24 mouse cellular contexts compared by ENCODE assay signal in the genomic region with DNA sequence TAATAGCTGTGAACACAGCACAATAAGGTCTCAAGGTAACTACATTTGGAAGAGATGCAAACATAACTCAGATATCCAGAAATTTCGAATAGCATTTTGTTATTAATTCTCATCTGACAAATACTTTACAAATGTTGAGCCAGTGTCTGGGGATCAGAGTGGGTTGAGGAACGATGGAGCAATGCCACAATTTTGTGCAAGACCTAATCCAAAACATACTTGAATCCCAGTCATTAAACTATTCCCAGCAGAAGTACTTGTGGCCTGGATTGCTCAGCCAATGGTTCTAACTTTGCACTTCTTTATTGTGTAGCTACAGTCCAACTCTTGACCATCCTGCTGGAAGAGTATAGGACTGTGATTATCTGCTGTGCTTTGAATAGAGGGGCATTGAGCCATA. TPM values are rescaled to one million over a fixed set of nuclear protein-coding genes. Genes with fewer than 3 reads are reported as not detected.
DNase-seq lines count a peak whose midpoint lies in the region; ATAC-seq lines count a peak whose summit lies in the region.
"Had no signal": no experiment of that assay in that cellular context is flagged by ENCODE, and none has a peak within 500 bp of the region (broad histone marks: within the 10 kb centered on the region; RNA-seq: fewer than 3 reads in every experiment).

No protein-coding gene starts in this region.

- 83% methylated on average over 2 of the region's 2 CpGs for WGBS in lung, embryonic 16.5 days

- no peaks in the 10 kb centered on the region for H3K27me3 ChIP-seq in lung, embryonic 16.5 days (ENCODE audit: control insufficient read depth, insufficient read depth, low read depth, low read length)
- H3K27me3 ChIP-seq: CH12.LX; embryonic facial prominence, embryonic 12.5 days; forebrain, embryonic 12.5 days had no signal

- H3K9ac ChIP-seq in lung, embryonic 16.5 days (ENCODE audit: low read length), result no peak overlapping the region
- H3K9ac ChIP-seq: embryonic facial prominence, embryonic 12.5 days; forebrain, embryonic 12.5 days had no signal

- H3K9me3 ChIP-seq in lung, embryonic 16.5 days (ENCODE audit: control insufficient read depth, low read length), result no peaks in the 10 kb centered on the region
- H3K9me3 ChIP-seq: embryonic facial prominence, embryonic 10.5 days; embryonic facial prominence, embryonic 12.5 days; forebrain, embryonic 10.5 days; forebrain, embryonic 12.5 days; G1E had no signal

- 0 out of 2 replicates have a peak overlapping the region, but pooled peaks have one; percentile 17 for H3K27ac ChIP-seq in lung, embryonic 16.5 days (ENCODE audit: low read length)
- H3K27ac ChIP-seq: embryonic facial prominence, embryonic 10.5 days; embryonic facial prominence, embryonic 12.5 days; forebrain, embryonic 10.5 days; forebrain, embryonic 12.5 days had no signal

- no peak for DNase-seq in lung, postnatal 10 days
- DNase-seq in NIH3T3 (ENCODE audit: low read depth), result peak; percentile 61
- peak; percentile 66 for DNase-seq in fibroblast of lung, adult 2 months (ENCODE audit: low read depth)
- DNase-seq in layer of hippocampus, adult 11-12 months (ENCODE audit: low spot score), result no peak
- DNase-seq: adrenal gland, adult 8-10 months; adrenal gland, postnatal 14 days; adrenal gland, postnatal 36 days; B cell, adult 2 months; cerebellum, adult 11-12 months; cerebellum, adult 2 months; cerebellum, adult 9-10 months; cerebellum, postnatal 10 days; cerebellum, postnatal 25 days had no signal

- no peak overlapping the region for H3K4me3 ChIP-seq in lung, embryonic 16.5 days (ENCODE audit: low read length)
- H3K4me3 ChIP-seq: embryonic facial prominence, embryonic 10.5 days; embryonic facial prominence, embryonic 12.5 days; forebrain, embryonic 10.5 days; forebrain, embryonic 12.5 days had no signal

- peaks cover 17% of the 10 kb centered on the region for H3K4me1 ChIP-seq in lung, embryonic 16.5 days (replicated peaks; ENCODE audit: control insufficient read depth, insufficient read depth, low read length)
- H3K4me1 ChIP-seq: embryonic facial prominence, embryonic 10.5 days; embryonic facial prominence, embryonic 12.5 days; forebrain, embryonic 12.5 days had no signal

- ATAC-seq in lung, embryonic 16.5 days (ENCODE audit: low read depth), result no peak
- no peak for ATAC-seq in frontal cortex, adult (ENCODE audit: low TSS enrichment)
- ATAC-seq: CD4-positive, CD25-positive, alpha-beta regulatory T cell, adult 4 months; forebrain, embryonic 14.5 days; forebrain, embryonic 16.5 days had no signal

- H3K4me2 ChIP-seq in lung, embryonic 16.5 days (ENCODE audit: low read depth, low read length), result no peak overlapping the region
- H3K4me2 ChIP-seq: embryonic facial prominence, embryonic 12.5 days; forebrain, embryonic 12.5 days had no signal

- H3K36me3 ChIP-seq in lung, embryonic 16.5 days (ENCODE audit: control insufficient read depth, insufficient read depth, low read length), result no peaks in the 10 kb centered on the region
- H3K36me3 ChIP-seq: embryonic facial prominence, embryonic 10.5 days; embryonic facial prominence, embryonic 12.5 days; forebrain, embryonic 10.5 days; forebrain, embryonic 12.5 days; G1E had no signal

RNA-seq across cellular contexts. Expression of a gene that starts 50.1 kb away (rescaled TPM):
- 11.4 and 11.5 TPM in 2 replicates for polyA plus RNA-seq in lung, embryonic 16.5 days (2015; fragmentation: Nextera tagmentation; extraction: Ambion mirVana)
- polyA plus RNA-seq: G1E had no signal

Comparison
In these comparisons a context has a peak if more than half of its experiments do, and no peak if none do; other contexts are left out.
1. DNase-seq: peak in NIH3T3 (single experiment) and fibroblast of lung, adult 2 months (single experiment); none in lung, postnatal 10 days (single experiment) and layer of hippocampus, adult 11-12 months (single experiment).